ENCODE assay signal across 8 mouse cellular contexts in genomic region chr17:25861704-25862612, GRCm38 (mm10). TPM values are rescaled to one million over a fixed set of nuclear protein-coding genes. Genes with fewer than 3 reads are reported as not detected.
DNase-seq lines count a peak whose midpoint lies in the region; ATAC-seq and TF ChIP-seq lines count a peak whose summit lies in the region.

No protein-coding gene starts in this region.

- peaks cover 36% of the 10 kb centered on the region for H3K4me1 ChIP-seq in heart, embryonic 12.5 days (replicated peaks)
- H3K4me1 ChIP-seq in CH12.LX (ENCODE audit: control insufficient read depth in 1 of 2, insufficient read depth in 2 of 2): peaks cover 9 to 25% of the 10 kb centered on the region in 2 experiments
- H3K4me1 ChIP-seq in forebrain, embryonic 14.5 days (ENCODE audit: control insufficient read depth, insufficient read depth, low read length): peaks cover 11% of the 10 kb centered on the region
- peaks cover 16 to 21% of the 10 kb centered on the region in 2 experiments for H3K4me1 ChIP-seq in liver, embryonic 14.5 days (replicated peaks; ENCODE audit: control insufficient read depth in 2 of 2, insufficient read depth in 2 of 2, low read length in 1 of 2)

- H3K36me3 ChIP-seq in heart, embryonic 12.5 days: peaks cover 29% of the 10 kb centered on the region
- peaks cover 4 to 15% of the 10 kb centered on the region in 2 experiments for H3K36me3 ChIP-seq in CH12.LX (replicated peaks in 1 of 2; ENCODE audit: control insufficient read depth in 1 of 2, insufficient read depth in 1 of 2, low read length in 1 of 2)
- no peaks in the 10 kb centered on the region for H3K36me3 ChIP-seq in forebrain, embryonic 14.5 days (ENCODE audit: control insufficient read depth, insufficient read depth, low read length)
- H3K36me3 ChIP-seq in liver, embryonic 14.5 days (replicated peaks; ENCODE audit: control insufficient read depth, insufficient read depth, low read depth): no peaks in the 10 kb centered on the region; the same call in 1 of the 2 replicates

- no peak for TF ChIP-seq POLR2A in CH12.LX (IDR thresholded peaks at IDR 0.05; ENCODE audit: low read depth, low read length)

- 0 out of 2 replicates have a peak, but pooled peaks have one; percentile 24 for TF ChIP-seq EP300 in CH12.LX (IDR thresholded peaks at IDR 0.05; ENCODE audit: low read length)
- TF ChIP-seq EP300 in liver, embryonic 14.5 days (IDR thresholded peaks at IDR 0.05; ENCODE audit: low read depth): no peak

- dilution Hi-C loops in CH12.LX (cut with MboI; ENCODE audit: extremely low pct_ligation_motif_present, extremely low pct_unique_long_range_greater_than_20kb, low sequenced_read_pairs): no loop called here

- no peak for DNase-seq in heart, postnatal 4 days
- no peak for DNase-seq in CH12.LX (ENCODE audit: extremely low read depth)
- DNase-seq in forebrain, embryonic 14.5 days (ENCODE audit: low spot score): no peak
- DNase-seq in liver, embryonic 14.5 days (ENCODE audit: low read depth in 3 of 3, low spot score in 3 of 3): no peak
- no peak for DNase-seq in right cerebral cortex, postnatal 36 days (ENCODE audit: low spot score in 2 of 2)
- no peak for DNase-seq in thymus, adult 18-20 months
- DNase-seq in cerebellum, postnatal 25 days: no peak

- peak; percentile 16; the same call in 1 of the 2 replicates for ATAC-seq in heart, embryonic 12.5 days (ENCODE audit: insufficient number of reproducible peaks, low FRiP score)
- peak; percentile 19; the same call in 1 of the 2 replicates for ATAC-seq in forebrain, embryonic 14.5 days
- peak; percentile 10; the same call in 1 of the 2 replicates for ATAC-seq in liver, embryonic 14.5 days (ENCODE audit: insufficient read depth)

- H3K4me2 ChIP-seq in heart, embryonic 12.5 days: peak overlapping the region; percentile 94
- H3K4me2 ChIP-seq in CH12.LX (ENCODE audit: insufficient read depth, low read depth, poor library complexity, severe bottlenecking): peak overlapping the region; percentile 64
- peak overlapping the region; percentile 84 for H3K4me2 ChIP-seq in forebrain, embryonic 14.5 days (ENCODE audit: low read length)
- H3K4me2 ChIP-seq in liver, embryonic 14.5 days (ENCODE audit: low read depth): peak overlapping the region; percentile 91

- no peak for TF ChIP-seq CTCF in CH12.LX (conservative IDR thresholded peaks at IDR 0.05 in 1 of 2, IDR thresholded peaks at IDR 0.05 in 1 of 2; ENCODE audit: low read depth in 2 of 2, low read length in 2 of 2)
- TF ChIP-seq CTCF in liver, embryonic 14.5 days (IDR thresholded peaks at IDR 0.05; ENCODE audit: low read depth): no peak

- peak overlapping the region; percentile 84 for H3K4me3 ChIP-seq in heart, embryonic 12.5 days
- H3K4me3 ChIP-seq in CH12.LX (replicated peaks in 1 of 3; ENCODE audit: low read depth in 2 of 3, low read length in 2 of 3, poor library complexity in 1 of 3): peak overlapping the region; percentile 70 to 86 (median 80)
- H3K4me3 ChIP-seq in forebrain, embryonic 14.5 days (ENCODE audit: low read depth, low read length): peak overlapping the region; percentile 60
- peak overlapping the region; percentile 78 to 85 for H3K4me3 ChIP-seq in liver, embryonic 14.5 days (ENCODE audit: insufficient read depth in 1 of 2, low read depth in 2 of 2, low read length in 2 of 2)

- H3K27me3 ChIP-seq in heart, embryonic 12.5 days (replicated peaks): no peaks in the 10 kb centered on the region
- peaks cover 21% of the 10 kb centered on the region for H3K27me3 ChIP-seq in CH12.LX (replicated peaks)
- no peaks in the 10 kb centered on the region for H3K27me3 ChIP-seq in forebrain, embryonic 14.5 days (replicated peaks; ENCODE audit: control insufficient read depth, insufficient read depth, low read length)
- no peaks in the 10 kb centered on the region for H3K27me3 ChIP-seq in liver, embryonic 14.5 days (ENCODE audit: control insufficient read depth, insufficient read depth, low read length)

- H3K9me3 ChIP-seq in heart, embryonic 12.5 days (replicated peaks): no peaks in the 10 kb centered on the region
- no peaks in the 10 kb centered on the region for H3K9me3 ChIP-seq in CH12.LX (replicated peaks; ENCODE audit: low read length)
- no peaks in the 10 kb centered on the region for H3K9me3 ChIP-seq in forebrain, embryonic 14.5 days (replicated peaks; ENCODE audit: control insufficient read depth, low read length)
- H3K9me3 ChIP-seq in liver, embryonic 14.5 days (ENCODE audit: control insufficient read depth, low read length): no peaks in the 10 kb centered on the region

- peak overlapping the region; percentile 89 for H3K9ac ChIP-seq in heart, embryonic 12.5 days
- H3K9ac ChIP-seq in CH12.LX (ENCODE audit: insufficient read depth, low read depth): peak overlapping the region; percentile 78
- H3K9ac ChIP-seq in forebrain, embryonic 14.5 days (ENCODE audit: low read length): peak overlapping the region; percentile 82
- peak overlapping the region; percentile 86 for H3K9ac ChIP-seq in liver, embryonic 14.5 days (replicated peaks)

- WGBS in heart, embryonic 12.5 days: 14% methylated on average over 6 of the region's 6 CpGs
- WGBS in forebrain, embryonic 14.5 days: 10% methylated on average over 6 of the region's 6 CpGs
- WGBS in liver, embryonic 14.5 days (ENCODE audit: insufficient replicate concordance): 9% methylated on average over 6 of the region's 6 CpGs

- H3K79me2 ChIP-seq in CH12.LX (replicated peaks; ENCODE audit: control insufficient read depth, extremely low read depth, insufficient read depth, poor library complexity, severe bottlenecking): no peaks in the 10 kb centered on the region

- peak overlapping the region; percentile 75 for H3K27ac ChIP-seq in heart, embryonic 12.5 days (ENCODE audit: poor library complexity, severe bottlenecking)
- peak overlapping the region; percentile 38 for H3K27ac ChIP-seq in CH12.LX (ENCODE audit: insufficient read depth, low read depth)
- peak overlapping the region; percentile 79 for H3K27ac ChIP-seq in forebrain, embryonic 14.5 days (ENCODE audit: low read depth, low read length)
- H3K27ac ChIP-seq in liver, embryonic 14.5 days: peak overlapping the region; percentile 28

- no peak for TF ChIP-seq RAD21 in CH12.LX (IDR thresholded peaks at IDR 0.05; ENCODE audit: low read depth, low read length)

- in situ Hi-C loops in CH12.LX (cut with MboI; ENCODE audit: low pct_ligation_motif_present, low pct_unique_long_range_greater_than_20kb, low sequenced_read_pairs): no loop called here

TF ChIP-seq in CH12.LX, 34 proteins besides CTCF, POLR2A, EP300 and RAD21 (continues in another document):
- TF ChIP-seq ZMIZ1 (IDR thresholded peaks at IDR 0.05; ENCODE audit: low read depth, low read length) (no peak), TBP (conservative IDR thresholded peaks at IDR 0.05; ENCODE audit: low read depth, low read length) (0 out of 2 replicates have a peak, but pooled peaks have one; percentile 18)

RNA-seq across cellular contexts. Expression of gene Wdr90, which starts 0.7 kb away (rescaled TPM):
- polyA plus RNA-seq in heart, embryonic 12.5 days (2016; fragmentation: Nextera tagmentation; extraction: Ambion mirVana): 18.4 and 20.1 TPM in 2 replicates
- total RNA-seq in heart, postnatal 4 days (2021): 10 to 100 TPM; 14.4 to 15.1 TPM
- 31.9 and 38.0 TPM in 2 replicates for total RNA-seq in CH12.LX (2012; rRNA removed)
- 16.0 and 17.5 TPM in 2 replicates for total RNA-seq in CH12.LX (2014; rRNA removed)
- 19.9 and 23.8 TPM in 2 replicates for polyA plus RNA-seq in CH12.LX (2012; ENCODE audit: insufficient read length, low read depth)
- polyA plus RNA-seq in forebrain, embryonic 14.5 days (2014; fragmentation: Nextera tagmentation; extraction: Ambion mirVana): 11.6 and 12.2 TPM in 2 replicates
- polyA plus RNA-seq in liver, embryonic 14.5 days (2012; rRNA removed): 18.1 and 19.6 TPM in 2 replicates
- 7.5 and 11.1 TPM in 2 replicates for polyA plus RNA-seq in liver, embryonic 14.5 days (2014; fragmentation: Nextera tagmentation; extraction: Ambion mirVana)

RNA-seq across cellular contexts. Expression of gene Mcrip2, which starts 6.6 kb away (rescaled TPM):
- polyA plus RNA-seq in heart, embryonic 12.5 days (2016; fragmentation: Nextera tagmentation; extraction: Ambion mirVana): 160 and 161 TPM in 2 replicates
- 100 to 1,000 TPM; 195 to 217 TPM for total RNA-seq in heart, postnatal 4 days (2021)
- total RNA-seq in CH12.LX (2012; rRNA removed): 16.1 and 16.5 TPM in 2 replicates
- 0.82 and 1.4 TPM in 2 replicates for total RNA-seq in CH12.LX (2014; rRNA removed)
- polyA plus RNA-seq in CH12.LX (2012; ENCODE audit: insufficient read length, low read depth): 1.7 and 2.2 TPM in 2 replicates
- polyA plus RNA-seq in forebrain, embryonic 14.5 days (2014; fragmentation: Nextera tagmentation; extraction: Ambion mirVana): 15.9 and 17.0 TPM in 2 replicates
- 22.1 and 23.1 TPM in 2 replicates for polyA plus RNA-seq in liver, embryonic 14.5 days (2012; rRNA removed)
- polyA plus RNA-seq in liver, embryonic 14.5 days (2014; fragmentation: Nextera tagmentation; extraction: Ambion mirVana): 44.0 and 44.9 TPM in 2 replicates

RNA-seq across cellular contexts. Expression of gene Mettl26, which starts 12.9 kb away (rescaled TPM):
- 31.3 and 36.1 TPM in 2 replicates for polyA plus RNA-seq in heart, embryonic 12.5 days (2016; fragmentation: Nextera tagmentation; extraction: Ambion mirVana)
- total RNA-seq in heart, postnatal 4 days (2021): 10 to 100 TPM; 10.8 to 11.7 TPM
- total RNA-seq in CH12.LX (2012; rRNA removed): 43.6 and 52.5 TPM in 2 replicates
- total RNA-seq in CH12.LX (2014; rRNA removed): 31.9 and 33.0 TPM in 2 replicates
- polyA plus RNA-seq in CH12.LX (2012; ENCODE audit: insufficient read length, low read depth): 29.8 and 32.0 TPM in 2 replicates
- 60.5 and 66.0 TPM in 2 replicates for polyA plus RNA-seq in forebrain, embryonic 14.5 days (2014; fragmentation: Nextera tagmentation; extraction: Ambion mirVana)
- polyA plus RNA-seq in liver, embryonic 14.5 days (2012; rRNA removed): 45.3 and 47.6 TPM in 2 replicates
- polyA plus RNA-seq in liver, embryonic 14.5 days (2014; fragmentation: Nextera tagmentation; extraction: Ambion mirVana): 46.5 and 50.3 TPM in 2 replicates

RNA-seq across cellular contexts. Expression of gene Rhot2, which starts 17.3 kb away (rescaled TPM):
- 24.0 and 24.9 TPM in 2 replicates for polyA plus RNA-seq in heart, embryonic 12.5 days (2016; fragmentation: Nextera tagmentation; extraction: Ambion mirVana)
- 10 to 100 TPM; 77.1 to 78.4 TPM for total RNA-seq in heart, postnatal 4 days (2021)
- total RNA-seq in CH12.LX (2012; rRNA removed) (16.2 and 26.1 TPM in 2 replicates), CH12.LX (2014; rRNA removed) (17.3 and 19.5 TPM in 2 replicates)
- polyA plus RNA-seq in CH12.LX (2012; ENCODE audit: insufficient read length, low read depth): 33.8 and 51.5 TPM in 2 replicates
- polyA plus RNA-seq in forebrain, embryonic 14.5 days (2014; fragmentation: Nextera tagmentation; extraction: Ambion mirVana): 9.6 and 11.3 TPM in 2 replicates
- polyA plus RNA-seq in liver, embryonic 14.5 days (2012; rRNA removed): 33.3 and 34.7 TPM in 2 replicates
- polyA plus RNA-seq in liver, embryonic 14.5 days (2014; fragmentation: Nextera tagmentation; extraction: Ambion mirVana): 4.2 and 5.3 TPM in 2 replicates

RNA-seq across cellular contexts. Expression of gene Wfikkn1, which starts 18.7 kb away (rescaled TPM):
- 0.19 and 0.40 TPM in 2 replicates for polyA plus RNA-seq in heart, embryonic 12.5 days (2016; fragmentation: Nextera tagmentation; extraction: Ambion mirVana)
- 1 to 10 TPM in 1 of 2 experiments, under 1 TPM in 1; 0.70 to 1.1 TPM for total RNA-seq in heart, postnatal 4 days (2021)
- total RNA-seq in CH12.LX (2012; rRNA removed) (0.25 and 0.34 TPM in 2 replicates), CH12.LX (2014; rRNA removed) (0.11 TPM in 1 of 2 replicates, not detected in the other)
- polyA plus RNA-seq in CH12.LX (2012; ENCODE audit: insufficient read length, low read depth): 0.48 and 0.69 TPM in 2 replicates
- 0.36 and 0.47 TPM in 2 replicates for polyA plus RNA-seq in forebrain, embryonic 14.5 days (2014; fragmentation: Nextera tagmentation; extraction: Ambion mirVana)
- polyA plus RNA-seq in liver, embryonic 14.5 days (2012; rRNA removed): 0.54 and 0.71 TPM in 2 replicates
- 0.52 and 0.67 TPM in 2 replicates for polyA plus RNA-seq in liver, embryonic 14.5 days (2014; fragmentation: Nextera tagmentation; extraction: Ambion mirVana)

Comparison
In these comparisons a context has a peak if more than half of its experiments do, and no peak if none do; other contexts are left out.
1. H3K27ac ChIP-seq: peak in every context shown above with its lines; median percentile 79 in forebrain, embryonic 14.5 days; 75 in heart, embryonic 12.5 days; 38 in CH12.LX; 28 in liver, embryonic 14.5 days.